18 mouse cellular contexts compared by ENCODE assay signal in the genomic region with DNA sequence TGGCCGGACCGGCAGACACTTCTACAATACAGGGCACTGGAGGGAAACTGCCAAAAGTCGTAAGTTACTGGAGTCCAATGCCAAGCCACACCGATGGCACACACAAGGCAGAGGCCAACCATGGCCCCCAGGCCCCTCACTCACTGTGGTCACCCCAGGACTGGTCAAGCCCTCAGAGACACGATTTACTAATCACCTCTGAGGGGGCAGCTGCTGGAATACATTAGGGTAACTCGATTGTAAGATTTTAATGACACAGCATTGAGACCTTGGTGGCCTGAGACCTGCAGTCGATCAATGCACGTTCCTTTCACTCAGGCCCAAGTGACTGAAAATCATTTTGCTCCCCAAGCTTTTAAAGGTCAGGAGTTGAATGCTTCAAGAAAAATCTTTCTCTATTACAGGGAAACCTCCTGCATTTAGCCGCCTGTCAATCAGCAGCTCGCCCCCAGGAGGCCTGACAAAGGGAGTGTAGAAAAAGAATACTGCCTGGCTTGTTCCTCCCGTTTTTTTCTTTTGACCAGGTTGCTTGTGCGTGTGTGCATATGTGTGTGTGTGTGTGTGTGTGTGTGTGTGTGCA.
DNase-seq lines count a peak whose midpoint lies in the region; ATAC-seq lines count a peak whose summit lies in the region.
"Had no signal": no experiment of that assay in that cellular context is flagged by ENCODE, and none has a peak within 500 bp of the region (broad histone marks: within the 10 kb centered on the region; RNA-seq: fewer than 3 reads in every experiment).

No protein-coding gene starts in this region.

- H3K4me3 ChIP-seq in neural tube, embryonic 11.5 days (ENCODE audit: low read depth, low read length) = no peak overlapping the region
- H3K4me3 ChIP-seq in neural tube, embryonic 15.5 days (replicated peaks) = no peak overlapping the region
- no peak overlapping the region for H3K4me3 ChIP-seq in hindbrain, embryonic 12.5 days
- no peak overlapping the region for H3K4me3 ChIP-seq in midbrain, embryonic 13.5 days (replicated peaks)
- H3K4me3 ChIP-seq: erythroblast, embryonic 14.5 days; heart, embryonic 10.5 days; liver, embryonic 13.5 days; lung, embryonic 15.5 days had no signal

- H3K9me3 ChIP-seq in neural tube, embryonic 11.5 days (ENCODE audit: control insufficient read depth, low read length) = no peaks in the 10 kb centered on the region
- H3K9me3 ChIP-seq in neural tube, embryonic 15.5 days (replicated peaks) = no peaks in the 10 kb centered on the region
- H3K9me3 ChIP-seq in hindbrain, embryonic 12.5 days (replicated peaks) = no peaks in the 10 kb centered on the region
- no peaks in the 10 kb centered on the region for H3K9me3 ChIP-seq in midbrain, embryonic 13.5 days
- H3K9me3 ChIP-seq: heart, embryonic 10.5 days; liver, embryonic 13.5 days; lung, embryonic 15.5 days had no signal

- peaks cover 10% of the 10 kb centered on the region for H3K4me1 ChIP-seq in neural tube, embryonic 11.5 days (ENCODE audit: control insufficient read depth, insufficient read depth, low read length)
- peaks cover 39% of the 10 kb centered on the region for H3K4me1 ChIP-seq in neural tube, embryonic 15.5 days
- H3K4me1 ChIP-seq in hindbrain, embryonic 12.5 days = peaks cover 49% of the 10 kb centered on the region
- H3K4me1 ChIP-seq in midbrain, embryonic 13.5 days (replicated peaks) = peaks cover 51% of the 10 kb centered on the region
- H3K4me1 ChIP-seq: liver, embryonic 13.5 days; lung, embryonic 15.5 days had no signal

- H3K9ac ChIP-seq in neural tube, embryonic 11.5 days (ENCODE audit: low read length) = no peak overlapping the region
- H3K9ac ChIP-seq in neural tube, embryonic 15.5 days (replicated peaks) = no peak overlapping the region
- no peak overlapping the region for H3K9ac ChIP-seq in hindbrain, embryonic 12.5 days
- no peak overlapping the region for H3K9ac ChIP-seq in midbrain, embryonic 13.5 days (replicated peaks)
- H3K9ac ChIP-seq: liver, embryonic 13.5 days; lung, embryonic 15.5 days had no signal

- peak; percentile 49 for DNase-seq in neural tube, embryonic 11.5 days (ENCODE audit: low spot score)
- DNase-seq in frontal cortex, postnatal 10 days (ENCODE audit: low spot score in 2 of 2) = no peak
- no peak for DNase-seq in right cerebral cortex, postnatal 4 days
- DNase-seq in thymus, adult 18-20 months = no peak
- DNase-seq: cerebellum, adult 9-10 months; gastrocnemius, postnatal 36 days; kidney, adult 9 months; layer of hippocampus, postnatal 36 days; left cerebral cortex, postnatal 4 days; liver, embryonic 13.5 days; thymus, adult 2 months had no signal

- no peak for ATAC-seq in neural tube, embryonic 11.5 days (ENCODE audit: insufficient read depth, low FRiP score, low TSS enrichment)
- ATAC-seq in neural tube, embryonic 15.5 days (ENCODE audit: low FRiP score) = no peak
- peak; percentile 42; the same call in 1 of the 2 replicates for ATAC-seq in hindbrain, embryonic 12.5 days (ENCODE audit: low FRiP score)
- ATAC-seq in midbrain, embryonic 13.5 days = peak; percentile 31; the same call in 1 of the 2 replicates
- ATAC-seq: inflammation-experienced regulatory T-cells, adult 6 months had no signal

- no peaks in the 10 kb centered on the region for H3K27me3 ChIP-seq in neural tube, embryonic 11.5 days (ENCODE audit: control insufficient read depth, insufficient read depth, low read length)
- H3K27me3 ChIP-seq in neural tube, embryonic 15.5 days (replicated peaks) = peaks cover 6% of the 10 kb centered on the region; the same call in 1 of the 2 replicates
- 0 out of 2 replicates have a peak, but pooled peaks cover 4% of the 10 kb centered on the region for H3K27me3 ChIP-seq in hindbrain, embryonic 12.5 days
- peaks cover 11% of the 10 kb centered on the region for H3K27me3 ChIP-seq in midbrain, embryonic 13.5 days
- H3K27me3 ChIP-seq: liver, embryonic 13.5 days; lung, embryonic 15.5 days had no signal

- 54% methylated on average over 12 of the region's 12 CpGs for WGBS in neural tube, embryonic 11.5 days
- WGBS in neural tube, embryonic 15.5 days = 40% methylated on average over 12 of the region's 12 CpGs
- 22% methylated on average over 12 of the region's 12 CpGs for WGBS in hindbrain, embryonic 12.5 days
- 25% methylated on average over 12 of the region's 12 CpGs for WGBS in midbrain, embryonic 13.5 days

- H3K27ac ChIP-seq in neural tube, embryonic 11.5 days (ENCODE audit: low read depth, low read length) = no peak overlapping the region
- no peak overlapping the region for H3K27ac ChIP-seq in neural tube, embryonic 15.5 days (replicated peaks)
- H3K27ac ChIP-seq in hindbrain, embryonic 12.5 days = peak overlapping the region; percentile 24
- peak overlapping the region; percentile 0; the same call in 1 of the 2 replicates for H3K27ac ChIP-seq in midbrain, embryonic 13.5 days
- H3K27ac ChIP-seq: heart, embryonic 10.5 days; liver, embryonic 13.5 days; lung, embryonic 15.5 days had no signal

- H3K36me3 ChIP-seq in neural tube, embryonic 11.5 days (ENCODE audit: control insufficient read depth, insufficient read depth, low read length) = no peaks in the 10 kb centered on the region
- H3K36me3 ChIP-seq in neural tube, embryonic 15.5 days = no peaks in the 10 kb centered on the region
- no peaks in the 10 kb centered on the region for H3K36me3 ChIP-seq in hindbrain, embryonic 12.5 days
- no peaks in the 10 kb centered on the region for H3K36me3 ChIP-seq in midbrain, embryonic 13.5 days
- H3K36me3 ChIP-seq: heart, embryonic 10.5 days; liver, embryonic 13.5 days; lung, embryonic 15.5 days had no signal

- no peak overlapping the region for H3K4me2 ChIP-seq in neural tube, embryonic 11.5 days (ENCODE audit: low read depth)
- H3K4me2 ChIP-seq in neural tube, embryonic 15.5 days = no peak overlapping the region
- H3K4me2 ChIP-seq in hindbrain, embryonic 12.5 days (replicated peaks) = no peak overlapping the region
- no peak overlapping the region for H3K4me2 ChIP-seq in midbrain, embryonic 13.5 days (replicated peaks)
- H3K4me2 ChIP-seq: liver, embryonic 13.5 days; lung, embryonic 15.5 days had no signal

Comparison
In these comparisons a context has a peak if more than half of its experiments do, and no peak if none do; other contexts are left out.
1. ATAC-seq: peak in hindbrain, embryonic 12.5 days (single experiment) and midbrain, embryonic 13.5 days (single experiment); none in neural tube, embryonic 11.5 days (single experiment) and neural tube, embryonic 15.5 days (single experiment).
2. H3K27ac ChIP-seq: peak in hindbrain, embryonic 12.5 days (single experiment) and midbrain, embryonic 13.5 days (single experiment); none in neural tube, embryonic 11.5 days (single experiment) and neural tube, embryonic 15.5 days (single experiment).